Mouse (Mus musculus): ENCODE data around the gene Slc10a1.
"Not testable (repeated sequence)": the region's sequence is repeated elsewhere in the genome, so short reads cannot be mapped to it uniquely, and the experiment has no call there.

Gene Slc10a1

GRCm38 (mm10) chr12:80966059-80966838, 2.3 kb downstream of the Slc10a1 start:
- no peak for DNase-seq

GRCm38 (mm10) chr12:80962566-80962965, 5.9 kb downstream of the Slc10a1 start:
- DNase-seq, result no peak

- DNase-seq, result no peak
These were observed 10.5 kb downstream of the Slc10a1 start for GRCm38 (mm10) chr12:80957961-80958360.

GRCm38 (mm10) chr12:80956039-80956438, 12.5 kb downstream of the Slc10a1 start:
- DNase-seq, result no peak

- DNase-seq, result no peak
These were observed 16.0 kb downstream of the Slc10a1 start for GRCm38 (mm10) chr12:80952526-80952925.

- no peak for DNase-seq
These were observed 16.8 kb downstream of the Slc10a1 start for GRCm38 (mm10) chr12:80951640-80952219.

GRCm38 (mm10) chr12:80949603-80950002, 18.9 kb downstream of the Slc10a1 start:
- not testable (repeated sequence) for DNase-seq

- DNase-seq, result no peak
These were observed 20.3 kb downstream of the Slc10a1 start for GRCm38 (mm10) chr12:80948202-80948601.

- peak; percentile 96 for DNase-seq
These were observed 22.5 kb downstream of the Slc10a1 start for GRCm38 (mm10) chr12:80945996-80946355.

GRCm38 (mm10) chr12:80945334-80945995, 23.0 kb downstream of the Slc10a1 start, which contains the start of gene Srsf5:
Gene Srsf5, plus strand, starts transcription at chr12:80945504.
- DNase-seq, result peak; percentile 98

GRCm38 (mm10) chr12:80944963-80945333, 23.6 kb downstream of the Slc10a1 start:
- not testable (repeated sequence) for DNase-seq

GRCm38 (mm10) chr12:80944204-80944603, 24.3 kb downstream of the Slc10a1 start:
- no peak for DNase-seq

GRCm38 (mm10) chr12:80943395-80943794, 25.1 kb downstream of the Slc10a1 start:
- no peak for DNase-seq

GRCm38 (mm10) chr12:80941886-80942285, 26.6 kb downstream of the Slc10a1 start:
- no peak for DNase-seq

- DNase-seq, result no peak
These were observed 29.3 kb downstream of the Slc10a1 start for GRCm38 (mm10) chr12:80939165-80939564.

GRCm38 (mm10) chr12:80938642-80939041, 29.9 kb downstream of the Slc10a1 start:
- no peak for DNase-seq

- DNase-seq, result no peak
These were observed 31.0 kb downstream of the Slc10a1 start for GRCm38 (mm10) chr12:80937331-80938029.

- DNase-seq, result no peak
These were observed 31.8 kb downstream of the Slc10a1 start for GRCm38 (mm10) chr12:80936751-80937150.

GRCm38 (mm10) chr12:80932865-80933264, 35.6 kb downstream of the Slc10a1 start:
- no peak for DNase-seq

- DNase-seq, result no peak
These were observed 36.9 kb downstream of the Slc10a1 start for GRCm38 (mm10) chr12:80931402-80932140.

GRCm38 (mm10) chr12:80930141-80930540, 38.4 kb downstream of the Slc10a1 start:
- no peak for DNase-seq

GRCm38 (mm10) chr12:80928881-80929280, 39.6 kb downstream of the Slc10a1 start:
- DNase-seq, result no peak

GRCm38 (mm10) chr12:80927518-80927917, 41.0 kb downstream of the Slc10a1 start:
- DNase-seq, result no peak
